12 mouse cellular contexts compared by ENCODE assay signal in genomic region chr10:78079955-78080591, GRCm38 (mm10). TPM values are rescaled to one million over a fixed set of nuclear protein-coding genes. Genes with fewer than 3 reads are reported as not detected.
DNase-seq lines count a peak whose midpoint lies in the region; ATAC-seq lines count a peak whose summit lies in the region.
"Had no signal": no experiment of that assay in that cellular context is flagged by ENCODE, and none has a peak within 500 bp of the region (broad histone marks: within the 10 kb centered on the region; RNA-seq: fewer than 3 reads in every experiment).

No protein-coding gene starts in this region.

- ATAC-seq in erythroid progenitor cell, adult 5-6 weeks (replicated peaks; ENCODE audit: low FRiP score, poor library complexity, severe bottlenecking), result no peak

- DNase-seq in 3134 (ENCODE audit: extremely low read depth, insufficient read length, low spot score) (peak; percentile 41), 3T3-L1 (ENCODE audit: low read depth, low spot score) (peak; percentile 44)
- DNase-seq in adrenal gland, postnatal 36 days, result peak; percentile 83 to 87
- DNase-seq in heart, postnatal 14 days, result peak; percentile 53 to 57
- DNase-seq in spleen, adult 18-20 months, result no peak
- DNase-seq in spleen, postnatal 36 days (ENCODE audit: low spot score in 2 of 2), result no peak
- DNase-seq: cerebellum, adult 11-12 months; kidney, adult 9 months; right cerebral cortex, postnatal 25 days had no signal

- intact Hi-C loops in heart, postnatal 14 days (cut with DNase I), result no loop called here

RNA-seq across cellular contexts. Expression of gene Icosl, which starts 11.0 kb away (rescaled TPM):
- 10 to 100 TPM; 11.6 to 21.6 TPM for total RNA-seq in adrenal gland, postnatal 36 days (2021)
- total RNA-seq in heart, postnatal 14 days (2021), result 1 to 10 TPM; 5.5 to 6.0 TPM
- total RNA-seq in erythroid progenitor cell, adult 5-6 weeks (2015; ENCODE audit: low replicate concordance), result 2.9 and 3.4 TPM in 2 replicates
- 0.13 and 0.53 TPM in 2 replicates for total RNA-seq in erythroid progenitor cell, adult 5-6 weeks (2017; ENCODE audit: low replicate concordance)

RNA-seq across cellular contexts. Expression of gene Aire, which starts 36.7 kb away (rescaled TPM):
- total RNA-seq in adrenal gland, postnatal 36 days (2021), result not detected
- under 1 TPM in 1 of 2 experiments, not detected in 1; 0.12 TPM for total RNA-seq in heart, postnatal 14 days (2021)
- not detected in 2 replicates for total RNA-seq in erythroid progenitor cell, adult 5-6 weeks (2015; ENCODE audit: low replicate concordance)
- total RNA-seq in erythroid progenitor cell, adult 5-6 weeks (2017; ENCODE audit: low replicate concordance), result not detected in 2 replicates
- total RNA-seq: adrenal gland, postnatal 4 days; G1E had no signal

RNA-seq across cellular contexts. Expression of gene Dnmt3l, which starts 38.3 kb away (rescaled TPM):
- 10 to 100 TPM; 24.1 to 38.1 TPM for total RNA-seq in adrenal gland, postnatal 36 days (2021)
- total RNA-seq in heart, postnatal 14 days (2021), result not detected
- not detected in 2 replicates for total RNA-seq in erythroid progenitor cell, adult 5-6 weeks (2015; ENCODE audit: low replicate concordance)
- 1.1 TPM in 1 of 2 replicates, not detected in the other for total RNA-seq in erythroid progenitor cell, adult 5-6 weeks (2017; ENCODE audit: low replicate concordance)

Comparison
In these comparisons a context has a peak if more than half of its experiments do, and no peak if none do; other contexts are left out.
1. DNase-seq: peak in 3134 (single experiment), 3T3-L1 (single experiment), adrenal gland, postnatal 36 days (2 of 2) and heart, postnatal 14 days (2 of 2); none in spleen, adult 18-20 months (0 of 2) and spleen, postnatal 36 days (0 of 2).
2. RNA of gene Dnmt3l, which starts 38.3 kb away (total RNA-seq): 24.1 to 38.1 TPM in adrenal gland, postnatal 36 days; 1.1 TPM in erythroid progenitor cell, adult 5-6 weeks and not detected in heart, postnatal 14 days; every median in the first group is over 10 times any median in the second.